Mouse (Mus musculus) frontal cortex, postnatal 36 days (tissue): ENCODE measurements around the gene Maml3.

ENCODE experiments used
- DNase-seq, 2 experiments: peaks; one replicate each; pipeline ENCODE4 v3.0.0; 2022; ENCODE audit warnings: low spot score in 2 of 2

The Maml3 gene

GRCm38 (mm10) chr3:52104636-52105151 lies at the start of gene Maml3:
TSS of gene Maml3 (minus strand) at chr3:52105076.
- DNase-seq: peak; percentile 74 to 80

- DNase-seq: no peak
Observed at GRCm38 (mm10) chr3:52151155-52151554, 46.3 kb upstream of the Maml3 start.

- no peak for DNase-seq
Observed at GRCm38 (mm10) chr3:52148301-52148700, 43.4 kb upstream of the Maml3 start.

- no peak for DNase-seq
Observed at GRCm38 (mm10) chr3:52144776-52145460, 40.0 kb upstream of the Maml3 start.

- DNase-seq: no peak
Observed at GRCm38 (mm10) chr3:52143017-52143416, 38.1 kb upstream of the Maml3 start.

GRCm38 (mm10) chr3:52140162-52140561 lies 35.3 kb upstream of the Maml3 start:
- peak; percentile 76 to 82 for DNase-seq

GRCm38 (mm10) chr3:52125421-52125820 lies 20.5 kb upstream of the Maml3 start:
- DNase-seq: peak; percentile 10 to 37

- DNase-seq: no peak
Observed at GRCm38 (mm10) chr3:52120858-52121257, 16.0 kb upstream of the Maml3 start.

GRCm38 (mm10) chr3:52119216-52119615 lies 14.3 kb upstream of the Maml3 start:
- DNase-seq: no peak

GRCm38 (mm10) chr3:52115421-52115820 lies 10.5 kb upstream of the Maml3 start:
- DNase-seq: no peak

GRCm38 (mm10) chr3:52108027-52108426 lies 3.2 kb upstream of the Maml3 start:
- DNase-seq: no peak

- DNase-seq: peak in 1 of 2 experiments; percentile 14
Observed at GRCm38 (mm10) chr3:52105156-52105555, 280 bp upstream of the Maml3 start.

GRCm38 (mm10) chr3:52104208-52104607 lies 668 bp downstream of the Maml3 start:
- no peak for DNase-seq

- DNase-seq: peak; percentile 59 to 66
Observed at GRCm38 (mm10) chr3:52103531-52104181, 1.2 kb downstream of the Maml3 start.

GRCm38 (mm10) chr3:52102601-52103530 lies 2.0 kb downstream of the Maml3 start:
- peak; percentile 68 to 70 for DNase-seq

- peak; percentile 58 to 64 for DNase-seq
Observed at GRCm38 (mm10) chr3:52101977-52102600, 2.8 kb downstream of the Maml3 start.

GRCm38 (mm10) chr3:52101401-52101976 lies 3.4 kb downstream of the Maml3 start:
- DNase-seq: peak in 1 of 2 experiments; percentile 6

- peak; percentile 39 to 50 for DNase-seq
Observed at GRCm38 (mm10) chr3:52100926-52101325, 4.0 kb downstream of the Maml3 start.

GRCm38 (mm10) chr3:52100306-52100705 lies 4.6 kb downstream of the Maml3 start:
- no peak for DNase-seq

- no peak for DNase-seq
Observed at GRCm38 (mm10) chr3:52099286-52099685, 5.6 kb downstream of the Maml3 start.

- DNase-seq: no peak
Observed at GRCm38 (mm10) chr3:52091261-52091797, 13.5 kb downstream of the Maml3 start.
